31 mouse cellular contexts compared by ENCODE assay signal in genomic region chr15:12834231-12834630, GRCm38 (mm10). TPM values are rescaled to one million over a fixed set of nuclear protein-coding genes. Genes with fewer than 3 reads are reported as not detected.
DNase-seq lines count a peak whose midpoint lies in the region; ATAC-seq and TF ChIP-seq lines count a peak whose summit lies in the region.
"Had no signal": no experiment of that assay in that cellular context is flagged by ENCODE, and none has a peak within 500 bp of the region (broad histone marks: within the 10 kb centered on the region; RNA-seq: fewer than 3 reads in every experiment).

No protein-coding gene starts in this region.

- H3K27ac ChIP-seq in hindbrain, embryonic 15.5 days (replicated peaks), result no peak overlapping the region
- no peak overlapping the region for H3K27ac ChIP-seq in hindbrain, embryonic 11.5 days (ENCODE audit: low read depth, low read length)
- no peak overlapping the region for H3K27ac ChIP-seq in midbrain, embryonic 13.5 days
- H3K27ac ChIP-seq in midbrain, postnatal 0 days (ENCODE audit: low read depth, low read length), result no peak overlapping the region
- H3K27ac ChIP-seq: forebrain, embryonic 12.5 days; hindbrain, embryonic 13.5 days; liver, embryonic 14.5 days; macrophage; stomach, postnatal 0 days had no signal

- no peak overlapping the region for H3K4me3 ChIP-seq in hindbrain, embryonic 15.5 days
- H3K4me3 ChIP-seq in hindbrain, embryonic 11.5 days (ENCODE audit: low read depth, low read length), result no peak overlapping the region
- no peak overlapping the region for H3K4me3 ChIP-seq in midbrain, embryonic 13.5 days (replicated peaks)
- H3K4me3 ChIP-seq in midbrain, postnatal 0 days (ENCODE audit: low read depth, low read length), result no peak overlapping the region
- H3K4me3 ChIP-seq: erythroblast, embryonic 14.5 days; forebrain, embryonic 12.5 days; hindbrain, embryonic 13.5 days had no signal

- intact Hi-C loops in heart, postnatal 14 days (cut with DNase I), result no loop called here

- no peaks in the 10 kb centered on the region for H3K9me3 ChIP-seq in hindbrain, embryonic 15.5 days
- H3K9me3 ChIP-seq in hindbrain, embryonic 11.5 days (ENCODE audit: control insufficient read depth, low read length), result no peaks in the 10 kb centered on the region
- H3K9me3 ChIP-seq in midbrain, embryonic 13.5 days, result no peaks in the 10 kb centered on the region
- no peaks in the 10 kb centered on the region for H3K9me3 ChIP-seq in midbrain, postnatal 0 days (ENCODE audit: low read length)
- H3K9me3 ChIP-seq: forebrain, embryonic 12.5 days; hindbrain, embryonic 13.5 days had no signal

- H3K9ac ChIP-seq in hindbrain, embryonic 15.5 days, result no peak overlapping the region
- H3K9ac ChIP-seq in hindbrain, embryonic 11.5 days (ENCODE audit: low read depth, low read length), result no peak overlapping the region
- H3K9ac ChIP-seq in midbrain, embryonic 13.5 days (replicated peaks), result no peak overlapping the region
- no peak overlapping the region for H3K9ac ChIP-seq in midbrain, postnatal 0 days (replicated peaks; ENCODE audit: low read length, poor library complexity, severe bottlenecking)
- H3K9ac ChIP-seq: forebrain, embryonic 12.5 days; hindbrain, embryonic 13.5 days; liver, embryonic 14.5 days had no signal

- no peak overlapping the region for H3K4me2 ChIP-seq in hindbrain, embryonic 15.5 days
- no peak overlapping the region for H3K4me2 ChIP-seq in hindbrain, embryonic 11.5 days (replicated peaks; ENCODE audit: low read depth, low read length)
- H3K4me2 ChIP-seq in midbrain, embryonic 13.5 days (replicated peaks), result no peak overlapping the region
- no peak overlapping the region for H3K4me2 ChIP-seq in midbrain, postnatal 0 days (ENCODE audit: low read depth, low read length, poor library complexity, severe bottlenecking)
- H3K4me2 ChIP-seq: forebrain, embryonic 12.5 days; hindbrain, embryonic 13.5 days had no signal

- TF ChIP-seq CTCF in midbrain, postnatal 0 days (IDR thresholded peaks at IDR 0.05), result no peak

- H3K36me3 ChIP-seq in hindbrain, embryonic 15.5 days, result peaks cover 60% of the 10 kb centered on the region
- peaks cover 16% of the 10 kb centered on the region for H3K36me3 ChIP-seq in hindbrain, embryonic 11.5 days (ENCODE audit: control insufficient read depth, insufficient read depth, low read length)
- H3K36me3 ChIP-seq in midbrain, embryonic 13.5 days, result peaks cover 74% of the 10 kb centered on the region
- peaks cover 56% of the 10 kb centered on the region for H3K36me3 ChIP-seq in midbrain, postnatal 0 days (ENCODE audit: insufficient read depth, low read length)

- H3K4me1 ChIP-seq in hindbrain, embryonic 15.5 days (replicated peaks), result no peaks in the 10 kb centered on the region
- no peaks in the 10 kb centered on the region for H3K4me1 ChIP-seq in hindbrain, embryonic 11.5 days (replicated peaks; ENCODE audit: control insufficient read depth, insufficient read depth, low read length)
- no peaks in the 10 kb centered on the region for H3K4me1 ChIP-seq in midbrain, embryonic 13.5 days (replicated peaks)
- no peaks in the 10 kb centered on the region for H3K4me1 ChIP-seq in midbrain, postnatal 0 days (ENCODE audit: insufficient read depth, low read length)
- H3K4me1 ChIP-seq: forebrain, embryonic 12.5 days; hindbrain, embryonic 13.5 days had no signal

- DNase-seq in cerebellum, postnatal 10 days, result no peak
- DNase-seq in hindbrain, embryonic 11.5 days (ENCODE audit: low spot score), result no peak
- DNase-seq in midbrain, postnatal 0 days (ENCODE audit: low spot score), result no peak
- peak; percentile 35 for DNase-seq in ES-CJ7 (ENCODE audit: low read depth, low spot score)
- no peak for DNase-seq in heart, postnatal 14 days
- DNase-seq: adrenal gland, postnatal 10 days; cerebellum, adult 11 months; cerebellum, adult 9-10 months; embryo, embryonic 11 days; kidney, adult 9 months; kidney, postnatal 10 days; layer of hippocampus, postnatal 36 days; left cerebral cortex, postnatal 4 days; liver; lung, adult 2 months; lung, postnatal 10 days; right cerebral cortex, adult 18-20 months; spleen, adult 18-20 months; thymus, adult 18-20 months; thymus, postnatal 25 days had no signal

- WGBS in hindbrain, embryonic 15.5 days, result 96% methylated on average over 24 of the region's 24 CpGs
- 96% methylated on average over 24 of the region's 24 CpGs for WGBS in hindbrain, embryonic 11.5 days
- 93% methylated on average over 24 of the region's 24 CpGs for WGBS in midbrain, embryonic 13.5 days
- WGBS in midbrain, postnatal 0 days, result 95% methylated on average over 24 of the region's 24 CpGs

- H3K27me3 ChIP-seq in hindbrain, embryonic 15.5 days, result no peaks in the 10 kb centered on the region
- H3K27me3 ChIP-seq in hindbrain, embryonic 11.5 days (ENCODE audit: control insufficient read depth, insufficient read depth, low read length), result no peaks in the 10 kb centered on the region
- no peaks in the 10 kb centered on the region for H3K27me3 ChIP-seq in midbrain, embryonic 13.5 days
- H3K27me3 ChIP-seq in midbrain, postnatal 0 days (ENCODE audit: insufficient read depth, low read length), result no peaks in the 10 kb centered on the region
- H3K27me3 ChIP-seq: CH12.LX; forebrain, embryonic 12.5 days; hindbrain, embryonic 13.5 days had no signal

- 0 out of 2 replicates have a peak, but pooled peaks have one; percentile 3 for ATAC-seq in cerebellum, adult (ENCODE audit: insufficient number of reproducible peaks, low FRiP score, low TSS enrichment)
- 0 out of 2 replicates have a peak, but pooled peaks have one; percentile 15 for ATAC-seq in hindbrain, embryonic 15.5 days (ENCODE audit: low FRiP score, low read depth)
- no peak for ATAC-seq in hindbrain, embryonic 11.5 days (ENCODE audit: low FRiP score)
- ATAC-seq in midbrain, embryonic 13.5 days, result 0 out of 2 replicates have a peak, but pooled peaks have one; percentile 20
- ATAC-seq in midbrain, postnatal 0 days (ENCODE audit: low FRiP score), result no peak
- ATAC-seq: intestine, postnatal 0 days had no signal

RNA-seq across cellular contexts. Expression of gene Drosha, which starts 9.6 kb away (rescaled TPM):
- 47.2 and 51.4 TPM in 2 replicates for polyA plus RNA-seq in hindbrain, embryonic 15.5 days (2015; fragmentation: Nextera tagmentation; extraction: Ambion mirVana)
- polyA plus RNA-seq in hindbrain, embryonic 11.5 days (2014; fragmentation: Nextera tagmentation; extraction: Ambion mirVana), result 68.4 and 76.2 TPM in 2 replicates
- polyA plus RNA-seq in midbrain, embryonic 13.5 days (2015; fragmentation: Nextera tagmentation; extraction: Ambion mirVana), result 54.1 and 57.7 TPM in 2 replicates
- total RNA-seq in midbrain, postnatal 0 days (2014; rRNA removed), result 41.5 and 45.4 TPM in 2 replicates
- 41.2 and 44.8 TPM in 2 replicates for polyA plus RNA-seq in midbrain, postnatal 0 days (2015; fragmentation: Nextera tagmentation; extraction: Ambion mirVana)
- 10 to 100 TPM; 29.3 to 32.7 TPM for total RNA-seq in heart, postnatal 14 days (2021)

RNA-seq across cellular contexts. Expression of gene 6030458C11Rik, which starts 9.8 kb away (rescaled TPM):
- polyA plus RNA-seq in hindbrain, embryonic 15.5 days (2015; fragmentation: Nextera tagmentation; extraction: Ambion mirVana), result 32.8 and 34.4 TPM in 2 replicates
- polyA plus RNA-seq in hindbrain, embryonic 11.5 days (2014; fragmentation: Nextera tagmentation; extraction: Ambion mirVana), result 27.7 and 38.6 TPM in 2 replicates
- 36.3 and 38.7 TPM in 2 replicates for polyA plus RNA-seq in midbrain, embryonic 13.5 days (2015; fragmentation: Nextera tagmentation; extraction: Ambion mirVana)
- total RNA-seq in midbrain, postnatal 0 days (2014; rRNA removed), result 21.3 and 21.9 TPM in 2 replicates
- polyA plus RNA-seq in midbrain, postnatal 0 days (2015; fragmentation: Nextera tagmentation; extraction: Ambion mirVana), result 21.8 and 22.1 TPM in 2 replicates
- total RNA-seq in heart, postnatal 14 days (2021), result 10 to 100 TPM; 14.2 to 14.9 TPM

Comparison
In these comparisons a context has a peak if more than half of its experiments do, and no peak if none do; other contexts are left out.
1. ATAC-seq: peak in cerebellum, adult (single experiment), hindbrain, embryonic 15.5 days (single experiment) and midbrain, embryonic 13.5 days (single experiment); none in hindbrain, embryonic 11.5 days (single experiment) and midbrain, postnatal 0 days (single experiment).